Mouse (Mus musculus): ENCODE measurements at regions not wholly inside any gene's neighbourhood (a gene's known extent, or its start where the extent isn't known, plus 50 kb on each side); places are given as distances from the start of the nearest gene placed in this dataset.

DNA sequence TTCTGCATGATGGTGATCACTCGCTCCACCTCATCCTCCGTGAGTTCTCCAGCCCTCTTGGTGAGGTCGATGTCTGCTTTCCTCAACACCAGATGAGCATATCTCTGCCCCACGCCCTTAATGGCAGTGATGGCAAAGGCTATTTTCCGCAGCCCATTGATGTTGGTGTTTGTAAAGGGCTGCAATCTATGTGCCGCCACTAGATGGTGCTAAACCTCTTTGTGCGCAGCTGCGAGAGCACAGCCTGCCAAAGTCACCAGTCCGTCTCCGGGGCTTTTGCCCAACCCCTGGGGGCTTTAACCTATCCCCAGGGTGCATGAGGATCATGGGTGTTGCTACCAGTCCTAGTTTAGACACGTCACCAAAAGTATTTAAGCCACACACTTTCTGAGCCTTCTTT lies 140.9 kb upstream of the Cts3 start:
- peak; percentile 5 for DNase-seq

GRCm38 (mm10) chr13:61665729-61666128 lies 95.8 kb upstream of the Cts3 start:
- no peak for DNase-seq
